28 mouse cellular contexts compared by ENCODE assay signal in the genomic region with DNA sequence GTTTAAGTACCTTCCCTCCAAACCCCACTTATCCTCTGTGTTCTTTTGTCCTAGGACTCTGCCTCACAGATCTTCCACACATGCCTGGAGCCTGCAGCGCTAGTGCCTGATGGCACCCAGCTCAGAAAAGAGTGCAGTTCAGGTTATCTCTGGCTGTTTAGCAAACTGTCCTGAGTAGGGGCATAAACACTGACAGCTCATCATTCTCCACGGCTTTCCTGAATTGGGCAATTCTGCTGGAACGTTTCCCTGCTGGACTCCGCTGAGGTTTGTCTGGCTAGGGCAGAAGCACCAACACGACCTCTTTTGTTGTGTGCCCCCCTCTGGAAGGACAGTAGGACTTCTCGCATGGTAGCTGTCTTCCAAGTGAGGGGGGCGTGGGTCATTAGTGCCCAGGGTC. TPM values are rescaled to one million over a fixed set of nuclear protein-coding genes. Genes with fewer than 3 reads are reported as not detected.
A peak's percentile ranks its signal among the peaks of the same experiment; 100 is the strongest.
DNase-seq lines count a peak whose midpoint lies in the region; ATAC-seq and TF ChIP-seq lines count a peak whose summit lies in the region.
"Had no signal": no experiment of that assay in that cellular context is flagged by ENCODE, and none has a peak within 500 bp of the region (broad histone marks: within the 10 kb centered on the region; RNA-seq: fewer than 3 reads in every experiment).

No protein-coding gene starts in this region.

- H3K27ac ChIP-seq in lung, embryonic 14.5 days (ENCODE audit: low read depth) = no peak overlapping the region
- H3K27ac ChIP-seq in hindbrain, postnatal 0 days = no peak overlapping the region
- H3K27ac ChIP-seq: embryonic facial prominence, embryonic 15.5 days; hindbrain, embryonic 12.5 days; liver, embryonic 12.5 days; macrophage; midbrain, embryonic 15.5 days; neural tube, embryonic 13.5 days had no signal

- 47% methylated on average over 7 of the region's 7 CpGs for WGBS in lung, embryonic 14.5 days
- WGBS in hindbrain, postnatal 0 days = 61% methylated on average over 7 of the region's 7 CpGs

- DNase-seq in adrenal gland, adult 2 months = peak; percentile 55
- DNase-seq in adrenal gland, adult 8-10 months = no peak
- peak; percentile 65 for DNase-seq in adrenal gland, postnatal 14 days
- DNase-seq in lung, embryonic 14.5 days = peak; percentile 66
- peak; percentile 37 for DNase-seq in lung, postnatal 25 days (ENCODE audit: low spot score)
- no peak for DNase-seq in kidney, postnatal 25 days
- no peak for DNase-seq in hindbrain, postnatal 0 days (ENCODE audit: low spot score)
- no peak for DNase-seq in frontal cortex, adult 2 months (ENCODE audit: extremely low spot score in 1 of 2, low spot score in 1 of 2)
- DNase-seq: cerebellum, adult 8-10 months; gastrocnemius, postnatal 14 days; heart, adult 11 months; heart, postnatal 10 days; kidney, adult 11 months; retina, postnatal 1 day; right cerebral cortex, postnatal 25 days; thymus, postnatal 4 days had no signal

- H3K36me3 ChIP-seq in lung, embryonic 14.5 days (ENCODE audit: insufficient read depth) = no peaks in the 10 kb centered on the region
- H3K36me3 ChIP-seq in hindbrain, postnatal 0 days (ENCODE audit: insufficient read depth, low read length) = no peaks in the 10 kb centered on the region
- H3K36me3 ChIP-seq: embryonic facial prominence, embryonic 15.5 days; heart, embryonic 12.5 days; hindbrain, embryonic 12.5 days; limb, embryonic 12.5 days; liver, embryonic 12.5 days; midbrain, embryonic 15.5 days; neural tube, embryonic 13.5 days had no signal

- no peaks in the 10 kb centered on the region for H3K9me3 ChIP-seq in lung, embryonic 14.5 days (ENCODE audit: low read depth, low read length)
- no peaks in the 10 kb centered on the region for H3K9me3 ChIP-seq in hindbrain, postnatal 0 days (ENCODE audit: low read length)
- H3K9me3 ChIP-seq: embryonic facial prominence, embryonic 15.5 days; heart, embryonic 12.5 days; hindbrain, embryonic 12.5 days; limb, embryonic 12.5 days; liver, embryonic 12.5 days; midbrain, embryonic 15.5 days; neural tube, embryonic 13.5 days had no signal

- ATAC-seq in lung, embryonic 14.5 days (ENCODE audit: insufficient read depth) = peak; percentile 21; the same call in 1 of the 2 replicates
- ATAC-seq in hindbrain, postnatal 0 days = no peak
- ATAC-seq: CD4-positive, CD25-positive, alpha-beta regulatory T cell, adult 4 months; forebrain, embryonic 14.5 days; liver, embryonic 12.5 days; midbrain, embryonic 15.5 days; Patski had no signal

- H3K9ac ChIP-seq in lung, embryonic 14.5 days = no peak overlapping the region
- no peak overlapping the region for H3K9ac ChIP-seq in hindbrain, postnatal 0 days (replicated peaks; ENCODE audit: low read length)
- H3K9ac ChIP-seq: embryonic facial prominence, embryonic 15.5 days; heart, embryonic 12.5 days; hindbrain, embryonic 12.5 days; limb, embryonic 12.5 days; liver, embryonic 12.5 days; midbrain, embryonic 15.5 days; neural tube, embryonic 13.5 days had no signal

- H3K27me3 ChIP-seq in lung, embryonic 14.5 days (ENCODE audit: insufficient read depth, low read length) = no peaks in the 10 kb centered on the region
- no peaks in the 10 kb centered on the region for H3K27me3 ChIP-seq in hindbrain, postnatal 0 days (ENCODE audit: insufficient read depth, low read length)
- H3K27me3 ChIP-seq: embryonic facial prominence, embryonic 15.5 days; heart, embryonic 12.5 days; hindbrain, embryonic 12.5 days; limb, embryonic 12.5 days; liver, embryonic 12.5 days; midbrain, embryonic 15.5 days; neural tube, embryonic 13.5 days; Patski had no signal

- no peak for TF ChIP-seq CTCF in lung, embryonic 14.5 days (IDR thresholded peaks at IDR 0.05; ENCODE audit: low read depth)
- no peak for TF ChIP-seq CTCF in hindbrain, postnatal 0 days (IDR thresholded peaks at IDR 0.05; ENCODE audit: low read depth)

- H3K4me3 ChIP-seq in lung, embryonic 14.5 days (ENCODE audit: low read depth, low read length) = no peak overlapping the region
- no peak overlapping the region for H3K4me3 ChIP-seq in hindbrain, postnatal 0 days (ENCODE audit: low read length)
- H3K4me3 ChIP-seq: embryonic facial prominence, embryonic 15.5 days; heart, embryonic 12.5 days; hindbrain, embryonic 12.5 days; limb, embryonic 12.5 days; liver, embryonic 12.5 days; midbrain, embryonic 15.5 days; neural tube, embryonic 13.5 days had no signal

- H3K4me1 ChIP-seq in lung, embryonic 14.5 days (ENCODE audit: insufficient read depth) = peaks cover 5% of the 10 kb centered on the region; the same call in 1 of the 2 replicates
- H3K4me1 ChIP-seq in hindbrain, postnatal 0 days (ENCODE audit: insufficient read depth, low read length) = no peaks in the 10 kb centered on the region
- H3K4me1 ChIP-seq: hindbrain, embryonic 12.5 days; liver, embryonic 12.5 days; midbrain, embryonic 15.5 days; neural tube, embryonic 13.5 days had no signal

- H3K4me2 ChIP-seq in lung, embryonic 14.5 days = no peak overlapping the region
- H3K4me2 ChIP-seq in hindbrain, postnatal 0 days (ENCODE audit: low read depth, low read length) = no peak overlapping the region
- H3K4me2 ChIP-seq: embryonic facial prominence, embryonic 15.5 days; heart, embryonic 12.5 days; hindbrain, embryonic 12.5 days; limb, embryonic 12.5 days; liver, embryonic 12.5 days; midbrain, embryonic 15.5 days; neural tube, embryonic 13.5 days had no signal

RNA-seq across cellular contexts. Expression of a gene that starts 12.4 kb away (rescaled TPM):
- total RNA-seq in adrenal gland, adult 2 months (2021) = 100 to 1,000 TPM; 179 to 264 TPM
- polyA plus RNA-seq in adrenal gland, adult 2 months (2012; rRNA removed) = 38.0 and 44.3 TPM in 2 replicates
- total RNA-seq in adrenal gland, adult 8-10 months (2022) = 100 to 1,000 TPM; 270 to 322 (median 285) TPM
- 91.3 and 108 TPM in 2 replicates for total RNA-seq in adrenal gland, postnatal 14 days (2021)
- 15.7 and 17.4 TPM in 2 replicates for polyA plus RNA-seq in lung, embryonic 14.5 days (2014; fragmentation: Nextera tagmentation; extraction: Ambion mirVana)
- total RNA-seq in hindbrain, postnatal 0 days (2014; rRNA removed) = 29.8 and 36.3 TPM in 2 replicates
- 105 and 115 TPM in 2 replicates for polyA plus RNA-seq in hindbrain, postnatal 0 days (2015; fragmentation: Nextera tagmentation; extraction: Ambion mirVana)
- polyA plus RNA-seq in frontal cortex, adult 2 months (2012; rRNA removed) = 2.2 and 3.0 TPM in 2 replicates
- total RNA-seq: common myeloid progenitor, adult 5-6 weeks had no signal
- polyA plus RNA-seq: CD4-positive, CD25-positive, alpha-beta regulatory T cell, adult 4 months; macrophage had no signal

Comparison
In these comparisons a context has a peak if more than half of its experiments do, and no peak if none do; other contexts are left out.
1. DNase-seq: peak in adrenal gland, adult 2 months (single experiment), adrenal gland, postnatal 14 days (single experiment), lung, embryonic 14.5 days (single experiment) and lung, postnatal 25 days (single experiment); none in adrenal gland, adult 8-10 months (single experiment), kidney, postnatal 25 days (0 of 2), hindbrain, postnatal 0 days (single experiment) and frontal cortex, adult 2 months (0 of 2).